Mouse (Mus musculus): ENCODE measurements at regions not wholly inside any gene's neighbourhood (a gene's known extent, or its start where the extent isn't known, plus 50 kb on each side); places are given as distances from the start of the nearest gene placed in this dataset.
A peak's percentile ranks its signal among the peaks of the same experiment; 100 is the strongest.

- Histone ChIP-seq H3K4me3 (ENCODE audit: low read depth, low read length) (no peak overlapping the region), H3K9me3 (ENCODE audit: control insufficient read depth, low read length) (peaks cover 10% of the 10 kb centered on the region), H3K4me1 (replicated peaks; ENCODE audit: control insufficient read depth, insufficient read depth, low read length) (peaks cover 5% of the 10 kb centered on the region; the same call in 1 of the 2 replicates), H3K27ac (ENCODE audit: low read depth, low read length) (no peak overlapping the region), H3K36me3 (ENCODE audit: control insufficient read depth, insufficient read depth, low read length) (no peaks in the 10 kb centered on the region), H3K27me3 (ENCODE audit: control insufficient read depth, insufficient read depth, low read length) (no peaks in the 10 kb centered on the region), H3K9ac (ENCODE audit: low read depth, low read length) (no peak overlapping the region), H3K4me2 (replicated peaks; ENCODE audit: low read depth, low read length) (no peak overlapping the region)
- ATAC-seq (ENCODE audit: low FRiP score): no peak
- DNase-seq (ENCODE audit: low spot score): no peak
- 97% methylated on average over 16 of the region's 16 CpGs for WGBS
Measured at GRCm38 (mm10) chr12:99643016-99643415, 79.6 kb upstream of the Foxn3 start.

GRCm38 (mm10) chr12:99642131-99642895, 78.9 kb upstream of the Foxn3 start:
- Histone ChIP-seq H3K9ac (ENCODE audit: low read depth, low read length) (no peak overlapping the region), H3K4me2 (replicated peaks; ENCODE audit: low read depth, low read length) (no peak overlapping the region), H3K9me3 (ENCODE audit: control insufficient read depth, low read length) (peaks cover 10% of the 10 kb centered on the region), H3K4me3 (ENCODE audit: low read depth, low read length) (no peak overlapping the region), H3K27me3 (ENCODE audit: control insufficient read depth, insufficient read depth, low read length) (no peaks in the 10 kb centered on the region), H3K27ac (ENCODE audit: low read depth, low read length) (no peak overlapping the region), H3K36me3 (ENCODE audit: control insufficient read depth, insufficient read depth, low read length) (no peaks in the 10 kb centered on the region), H3K4me1 (replicated peaks; ENCODE audit: control insufficient read depth, insufficient read depth, low read length) (peaks cover 5% of the 10 kb centered on the region; the same call in 1 of the 2 replicates)
- 86% methylated on average over 7 of the region's 7 CpGs for WGBS
- ATAC-seq (ENCODE audit: low FRiP score) (no peak), DNase-seq (ENCODE audit: low spot score) (no peak)

- ATAC-seq (ENCODE audit: low FRiP score) (no peak), DNase-seq (ENCODE audit: low spot score) (no peak)
- 31% methylated on average over 7 of the region's 9 CpGs for WGBS
- H3K4me1 ChIP-seq (replicated peaks; ENCODE audit: control insufficient read depth, insufficient read depth, low read length): peaks cover 5% of the 10 kb centered on the region; the same call in 1 of the 2 replicates
- H3K9ac ChIP-seq (ENCODE audit: low read depth, low read length): peak overlapping the region; percentile 49
- no peaks in the 10 kb centered on the region for H3K36me3 ChIP-seq (ENCODE audit: control insufficient read depth, insufficient read depth, low read length)
- H3K9me3 ChIP-seq (ENCODE audit: control insufficient read depth, low read length): peaks cover 10% of the 10 kb centered on the region
- peak overlapping the region; percentile 42 for H3K4me2 ChIP-seq (replicated peaks; ENCODE audit: low read depth, low read length)
- 0 out of 2 replicates have a peak overlapping the region, but pooled peaks have one; percentile 67 for H3K27ac ChIP-seq (ENCODE audit: low read depth, low read length)
- peak overlapping the region; percentile 21; the same call in 1 of the 2 replicates for H3K4me3 ChIP-seq (ENCODE audit: low read depth, low read length)
- H3K27me3 ChIP-seq (ENCODE audit: control insufficient read depth, insufficient read depth, low read length): no peaks in the 10 kb centered on the region
Measured at GRCm38 (mm10) chr12:99641278-99641677, 77.9 kb upstream of the Foxn3 start.

GRCm38 (mm10) chr12:99640214-99641151, 77.1 kb upstream of the Foxn3 start:
- H3K27ac ChIP-seq (ENCODE audit: low read depth, low read length): peak overlapping the region; percentile 67

GRCm38 (mm10) chr12:99639847-99640213, 76.4 kb upstream of the Foxn3 start:
- H3K9me3 ChIP-seq (ENCODE audit: control insufficient read depth, low read length): peaks cover 9% of the 10 kb centered on the region
- peaks cover 5% of the 10 kb centered on the region; the same call in 1 of the 2 replicates for H3K4me1 ChIP-seq (replicated peaks; ENCODE audit: control insufficient read depth, insufficient read depth, low read length)
- WGBS: 7% methylated on average over 8 of the region's 8 CpGs
- peak; percentile 83 for DNase-seq (ENCODE audit: low spot score)
- peak overlapping the region; percentile 27; the same call in 1 of the 2 replicates for H3K4me2 ChIP-seq (replicated peaks; ENCODE audit: low read depth, low read length)
- H3K9ac ChIP-seq (ENCODE audit: low read depth, low read length): no peak overlapping the region
- no peaks in the 10 kb centered on the region for H3K36me3 ChIP-seq (ENCODE audit: control insufficient read depth, insufficient read depth, low read length)
- peak overlapping the region; percentile 67 for H3K27ac ChIP-seq (ENCODE audit: low read depth, low read length)
- ATAC-seq (ENCODE audit: low FRiP score): peak; percentile 76
- H3K27me3 ChIP-seq (ENCODE audit: control insufficient read depth, insufficient read depth, low read length): no peaks in the 10 kb centered on the region
- no peak overlapping the region for H3K4me3 ChIP-seq (ENCODE audit: low read depth, low read length)

More at GRCm38 (mm10) chr12:99640214-99641151, 77.1 kb upstream of the Foxn3 start:
- Histone ChIP-seq H3K9ac (ENCODE audit: low read depth, low read length) (peak overlapping the region; percentile 49), H3K4me2 (replicated peaks; ENCODE audit: low read depth, low read length) (peak overlapping the region; percentile 42), H3K4me3 (ENCODE audit: low read depth, low read length) (peak overlapping the region; percentile 21), H3K9me3 (ENCODE audit: control insufficient read depth, low read length) (peaks cover 10% of the 10 kb centered on the region), H3K27me3 (ENCODE audit: control insufficient read depth, insufficient read depth, low read length) (no peaks in the 10 kb centered on the region), H3K4me1 (replicated peaks; ENCODE audit: control insufficient read depth, insufficient read depth, low read length) (peaks cover 5% of the 10 kb centered on the region; the same call in 1 of the 2 replicates), H3K36me3 (ENCODE audit: control insufficient read depth, insufficient read depth, low read length) (no peaks in the 10 kb centered on the region)
- 7% methylated on average over 18 of the region's 18 CpGs for WGBS
- DNase-seq (ENCODE audit: low spot score): peak; percentile 56
- peak; percentile 82 for ATAC-seq (ENCODE audit: low FRiP score)

GRCm38 (mm10) chr12:99639118-99639517, 75.7 kb upstream of the Foxn3 start:
- WGBS: 85% methylated on average over 3 of the region's 3 CpGs
- H3K4me2 ChIP-seq (replicated peaks; ENCODE audit: low read depth, low read length): no peak overlapping the region
- ATAC-seq (ENCODE audit: low FRiP score) (no peak), DNase-seq (ENCODE audit: low spot score) (no peak)
- H3K4me3 ChIP-seq (ENCODE audit: low read depth, low read length): no peak overlapping the region
- no peaks in the 10 kb centered on the region for H3K27me3 ChIP-seq (ENCODE audit: control insufficient read depth, insufficient read depth, low read length)
- no peaks in the 10 kb centered on the region for H3K36me3 ChIP-seq (ENCODE audit: control insufficient read depth, insufficient read depth, low read length)
- no peak overlapping the region for H3K9ac ChIP-seq (ENCODE audit: low read depth, low read length)
- peaks cover 6% of the 10 kb centered on the region; the same call in 1 of the 2 replicates for H3K9me3 ChIP-seq (ENCODE audit: control insufficient read depth, low read length)
- peaks cover 5% of the 10 kb centered on the region; the same call in 1 of the 2 replicates for H3K4me1 ChIP-seq (replicated peaks; ENCODE audit: control insufficient read depth, insufficient read depth, low read length)
- no peak overlapping the region for H3K27ac ChIP-seq (ENCODE audit: low read depth, low read length)

GRCm38 (mm10) chr12:99637986-99638385, 74.6 kb upstream of the Foxn3 start:
- no peak overlapping the region for H3K27ac ChIP-seq (ENCODE audit: low read depth, low read length)
- DNase-seq (ENCODE audit: low spot score): no peak

GRCm38 (mm10) chr12:99636234-99636633, 72.9 kb upstream of the Foxn3 start:
- Histone ChIP-seq H3K27me3 (ENCODE audit: control insufficient read depth, insufficient read depth, low read length) (no peaks in the 10 kb centered on the region), H3K4me1 (replicated peaks; ENCODE audit: control insufficient read depth, insufficient read depth, low read length) (peaks cover 4% of the 10 kb centered on the region; the same call in 1 of the 2 replicates), H3K9ac (ENCODE audit: low read depth, low read length) (no peak overlapping the region), H3K4me3 (ENCODE audit: low read depth, low read length) (no peak overlapping the region), H3K4me2 (replicated peaks; ENCODE audit: low read depth, low read length) (no peak overlapping the region), H3K36me3 (ENCODE audit: control insufficient read depth, insufficient read depth, low read length) (no peaks in the 10 kb centered on the region), H3K27ac (ENCODE audit: low read depth, low read length) (no peak overlapping the region), H3K9me3 (ENCODE audit: control insufficient read depth, low read length) (no peaks in the 10 kb centered on the region)
- WGBS: 87% methylated on average over 3 of the region's 3 CpGs
- no peak for DNase-seq (ENCODE audit: low spot score)
- no peak for ATAC-seq (ENCODE audit: low FRiP score)

More at GRCm38 (mm10) chr12:99637986-99638385, 74.6 kb upstream of the Foxn3 start:
- no peak overlapping the region for H3K9ac ChIP-seq (ENCODE audit: low read depth, low read length)
- WGBS: 90% methylated on average over 5 of the region's 5 CpGs
- no peak overlapping the region for H3K4me3 ChIP-seq (ENCODE audit: low read depth, low read length)
- H3K9me3 ChIP-seq (ENCODE audit: control insufficient read depth, low read length): no peaks in the 10 kb centered on the region
- H3K4me2 ChIP-seq (replicated peaks; ENCODE audit: low read depth, low read length): no peak overlapping the region
- no peaks in the 10 kb centered on the region for H3K36me3 ChIP-seq (ENCODE audit: control insufficient read depth, insufficient read depth, low read length)
- H3K4me1 ChIP-seq (replicated peaks; ENCODE audit: control insufficient read depth, insufficient read depth, low read length): peaks cover 5% of the 10 kb centered on the region; the same call in 1 of the 2 replicates
- no peaks in the 10 kb centered on the region for H3K27me3 ChIP-seq (ENCODE audit: control insufficient read depth, insufficient read depth, low read length)
- no peak for ATAC-seq (ENCODE audit: low FRiP score)

Measured in hindbrain, embryonic 11.5 days (tissue).